Mouse (Mus musculus): Measurements from ENCODE around the gene Rad23a. TPM values are rescaled to one million over a fixed set of nuclear protein-coding genes. Genes with fewer than 3 reads are reported as not detected.
A peak's percentile ranks its signal among the peaks of the same experiment; 100 is the strongest.

Rad23a gene
- total and polyA plus RNA-seq, 3 experiments = 62.6 to 155 TPM; not detected in 1

DNA sequence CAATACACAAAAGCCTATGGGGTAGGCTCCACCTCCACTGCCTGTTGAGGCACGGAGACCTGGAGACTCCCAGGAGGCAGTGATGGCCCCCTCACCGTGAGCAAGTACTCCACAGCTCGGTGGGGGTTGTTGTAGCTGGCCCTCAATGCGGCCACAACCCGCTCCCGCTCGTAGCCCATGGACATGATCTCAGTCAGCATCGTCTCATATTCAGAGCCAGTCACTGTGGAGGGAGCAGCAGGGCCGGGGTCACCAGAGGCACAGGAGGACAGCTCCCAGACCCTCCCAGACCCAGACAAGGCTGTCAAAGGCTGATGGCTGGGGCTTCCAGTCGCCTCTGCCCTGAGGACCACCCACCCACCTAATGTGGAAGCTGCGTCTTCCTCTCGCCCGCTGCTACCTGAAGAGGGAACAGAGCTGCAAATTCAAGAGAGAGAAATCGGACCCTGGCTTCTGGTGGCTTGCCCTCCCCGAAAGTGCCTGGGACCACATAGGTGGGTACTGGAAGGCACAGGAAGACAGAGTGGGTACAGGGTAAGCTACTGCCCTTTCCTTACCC lies 2.5 kb downstream of the Rad23a start:
- Histone ChIP-seq H3K36me3 (ENCODE audit: control insufficient read depth in 1 of 2, insufficient read depth in 2 of 2, low read length in 2 of 2) (peaks cover 2 to 26% of the 10 kb centered on the region in 2 experiments; a peak in 3 of 4 replicates), H3K9ac (ENCODE audit: control insufficient read depth, low read depth, low read length, poor library complexity, severe bottlenecking) (no peak overlapping the region), H3K27ac (ENCODE audit: control insufficient read depth, low read depth, low read length) (no peak overlapping the region), H3K4me1 (ENCODE audit: control insufficient read depth in 1 of 2, insufficient read depth in 2 of 2, low read length in 2 of 2) (peaks cover 3 to 11% of the 10 kb centered on the region in 2 experiments), H3K27me3 (ENCODE audit: control insufficient read depth in 1 of 2, insufficient read depth in 2 of 2, low read length in 2 of 2) (no peaks in the 10 kb centered on the region), H3K79me2 (ENCODE audit: control insufficient read depth, insufficient read depth, low read length, poor library complexity) (peaks cover 14% of the 10 kb centered on the region), H3K4me3 (ENCODE audit: control insufficient read depth in 1 of 2, insufficient read depth in 1 of 2, low read depth in 2 of 2, low read length in 2 of 2) (no peak overlapping the region), H3K9me3 (replicated peaks; ENCODE audit: insufficient read depth, low read length) (no peaks in the 10 kb centered on the region)
- no peak for DNase-seq (ENCODE audit: low read depth, low spot score)
- no peak for TF ChIP-seq SIN3A (IDR thresholded peaks at IDR 0.05; ENCODE audit: low read length)
- no peak for TF ChIP-seq GABPA (IDR thresholded peaks at IDR 0.05; ENCODE audit: low read depth, low read length)
- TF ChIP-seq E2F4 (IDR thresholded peaks at IDR 0.05; ENCODE audit: borderline replicate concordance, low read depth, low read length) = no peak
- no peak for TF ChIP-seq CTCF (IDR thresholded peaks at IDR 0.05 in 2 of 3, conservative IDR thresholded peaks at IDR 0.05 in 1 of 3; ENCODE audit: control insufficient read depth in 1 of 3, insufficient read depth in 1 of 3, low read depth in 2 of 3, low read length in 3 of 3, poor library complexity in 1 of 3, severe bottlenecking in 1 of 3)
- TF ChIP-seq MXI1 (IDR thresholded peaks at IDR 0.05; ENCODE audit: low read depth, low read length) = no peak
- TF ChIP-seq MAZ (IDR thresholded peaks at IDR 0.05; ENCODE audit: low read depth, low read length) = no peak
- TF ChIP-seq USF1 (IDR thresholded peaks at IDR 0.05; ENCODE audit: low read depth, low read length) = no peak
- TF ChIP-seq RCOR1 (IDR thresholded peaks at IDR 0.05; ENCODE audit: low read depth, low read length) = no peak
- no peak for TF ChIP-seq POLR2AphosphoS2 (IDR thresholded peaks at IDR 0.05; ENCODE audit: low read length)
- no peak for TF ChIP-seq HCFC1 (IDR thresholded peaks at IDR 0.05; ENCODE audit: low read depth, low read length)
- no peak for TF ChIP-seq KAT2A (conservative IDR thresholded peaks at IDR 0.05; ENCODE audit: low read depth, low read length)

DNA sequence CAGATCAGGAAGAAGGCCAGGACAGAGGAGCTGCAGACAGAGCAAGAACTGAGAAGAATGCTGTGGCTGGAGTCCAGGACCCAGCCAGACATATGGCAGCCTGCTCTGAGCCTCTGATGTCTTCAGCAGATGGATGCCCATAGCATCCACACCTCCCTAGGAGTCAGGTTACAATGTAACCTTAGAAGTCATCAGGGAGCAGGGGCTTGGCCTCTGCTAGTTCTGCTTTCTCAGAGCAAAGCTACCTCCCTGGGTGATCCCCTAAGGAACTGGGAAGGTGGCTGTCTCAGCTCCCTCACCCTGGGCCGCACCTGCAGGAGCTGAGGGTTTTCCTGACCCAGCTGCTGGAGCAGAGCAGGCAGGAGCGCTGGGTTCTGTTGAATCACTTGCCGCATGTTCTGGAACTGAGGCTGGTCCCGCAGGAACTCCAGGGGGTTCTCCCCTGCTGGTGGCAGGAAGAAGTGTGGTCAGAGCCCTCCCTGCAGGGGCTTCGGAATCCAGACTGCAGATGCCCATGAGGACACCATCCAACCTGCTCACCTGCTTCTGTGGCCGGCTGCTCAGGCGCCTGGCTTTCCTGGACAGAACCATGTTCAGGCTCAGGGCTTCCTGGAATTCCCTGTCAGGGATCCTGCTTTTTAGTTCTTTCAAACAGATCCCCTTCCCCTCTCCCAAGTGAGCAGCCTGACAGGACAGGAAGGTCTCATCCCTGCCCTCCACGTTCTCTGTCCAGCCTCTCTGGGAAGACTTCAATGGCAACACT lies 3.1 kb downstream of the Rad23a start:
- peaks cover 18% of the 10 kb centered on the region for H3K79me2 ChIP-seq (ENCODE audit: control insufficient read depth, insufficient read depth, low read length, poor library complexity)
- peak; percentile 59 for DNase-seq (ENCODE audit: low read depth, low spot score)
- no peak overlapping the region for H3K9ac ChIP-seq (ENCODE audit: control insufficient read depth, low read depth, low read length, poor library complexity, severe bottlenecking)
- TF ChIP-seq MAZ (IDR thresholded peaks at IDR 0.05; ENCODE audit: low read depth, low read length) (no peak), TAL1 (IDR thresholded peaks at IDR 0.05; ENCODE audit: low read length) (no peak), HCFC1 (IDR thresholded peaks at IDR 0.05; ENCODE audit: low read depth, low read length) (no peak), TBP (IDR thresholded peaks at IDR 0.05; ENCODE audit: low read depth, low read length) (no peak), ZNF384 (IDR thresholded peaks at IDR 0.05; ENCODE audit: low read depth, low read length) (no peak), SMC3 (IDR thresholded peaks at IDR 0.05; ENCODE audit: low read depth, low read length) (no peak), CTCF (IDR thresholded peaks at IDR 0.05 in 2 of 3, conservative IDR thresholded peaks at IDR 0.05 in 1 of 3; ENCODE audit: control insufficient read depth in 1 of 3, insufficient read depth in 1 of 3, low read depth in 2 of 3, low read length in 3 of 3, poor library complexity in 1 of 3, severe bottlenecking in 1 of 3) (no peak), MXI1 (IDR thresholded peaks at IDR 0.05; ENCODE audit: low read depth, low read length) (no peak), ETS1 (IDR thresholded peaks at IDR 0.05; ENCODE audit: low read depth, low read length) (no peak), RAD21 (IDR thresholded peaks at IDR 0.05; ENCODE audit: low read depth, low read length) (no peak), GABPA (IDR thresholded peaks at IDR 0.05; ENCODE audit: low read depth, low read length) (no peak), ZMIZ1 (IDR thresholded peaks at IDR 0.05; ENCODE audit: low read depth, low read length) (no peak), MYB (IDR thresholded peaks at IDR 0.05; ENCODE audit: low read depth, low read length) (no peak), E2F4 (IDR thresholded peaks at IDR 0.05; ENCODE audit: borderline replicate concordance, low read depth, low read length) (no peak), BHLHE40 (IDR thresholded peaks at IDR 0.05; ENCODE audit: borderline replicate concordance, low read depth, low read length) (no peak), EP300 (IDR thresholded peaks at IDR 0.05; ENCODE audit: low read depth in 1 of 2, low read length in 2 of 2) (no peak), UBTF (IDR thresholded peaks at IDR 0.05; ENCODE audit: borderline replicate concordance, insufficient read depth, low read depth, low read length) (no peak), GATA1 (IDR thresholded peaks at IDR 0.05; ENCODE audit: low read depth, low read length) (no peak), SIN3A (IDR thresholded peaks at IDR 0.05; ENCODE audit: low read length) (no peak), MEF2A (IDR thresholded peaks at IDR 0.05; ENCODE audit: extremely low read depth, insufficient replicate concordance, low read depth, low read length, poor library complexity, severe bottlenecking) (no peak)
- H3K27ac ChIP-seq (ENCODE audit: control insufficient read depth, low read depth, low read length) = no peak overlapping the region
- peaks cover 3 to 12% of the 10 kb centered on the region in 2 experiments for H3K4me1 ChIP-seq (ENCODE audit: control insufficient read depth in 1 of 2, insufficient read depth in 2 of 2, low read length in 2 of 2)
- no peaks in the 10 kb centered on the region for H3K27me3 ChIP-seq (ENCODE audit: control insufficient read depth in 1 of 2, insufficient read depth in 2 of 2, low read length in 2 of 2)
- H3K9me3 ChIP-seq (replicated peaks; ENCODE audit: insufficient read depth, low read length) = no peaks in the 10 kb centered on the region
- H3K36me3 ChIP-seq (ENCODE audit: control insufficient read depth in 1 of 2, insufficient read depth in 2 of 2, low read length in 2 of 2) = peaks cover 2 to 28% of the 10 kb centered on the region in 2 experiments; a peak in 3 of 4 replicates
- no peak overlapping the region for H3K4me3 ChIP-seq (ENCODE audit: control insufficient read depth in 1 of 2, insufficient read depth in 1 of 2, low read depth in 2 of 2, low read length in 2 of 2)
